In genomic region chr6:85904642-85905061, GRCm38 (mm10) we compare ENCODE assay signal across 8 mouse cellular contexts. TPM values are rescaled to one million over a fixed set of nuclear protein-coding genes. Genes with fewer than 3 reads are reported as not detected.
A peak's percentile ranks its signal among the peaks of the same experiment; 100 is the strongest.
DNase-seq lines count a peak whose midpoint lies in the region; ATAC-seq lines count a peak whose summit lies in the region.
"Not testable (repeated sequence)": the region's sequence is repeated elsewhere in the genome, so short reads cannot be mapped to it uniquely, and the experiment has no call there.

TSS of gene Nat8f4 (minus strand) at chr6:85904884.

- H3K27ac ChIP-seq in macrophage, result not testable (repeated sequence)

- peak within 1 kb of the TSS; percentile 5; the same call in 1 of the 2 replicates for H3K4me3 ChIP-seq in macrophage (ENCODE audit: inconsistent target)

- peak; percentile 87 for ATAC-seq in inflammation-experienced regulatory T-cells, adult 6 months

- intact Hi-C loops in gastrocnemius, postnatal 14 days (cut with DNase I; ENCODE audit: low total_unique reads), result loop anchor here (5.0 kb wide), 1 partner anchor 72 kb away; the partner anchor contains the start of gene Nat8

- H3K36me3 ChIP-seq in macrophage (ENCODE audit: inconsistent target), result not testable (repeated sequence)

- WGBS in macrophage (ENCODE audit: missing documents), result 53% methylated on average over 11 of the region's 20 CpGs

- DNase-seq in adrenal gland, adult 18-20 months (ENCODE audit: low spot score in 2 of 2), result peak; percentile 81 to 85
- DNase-seq in embryo, embryonic 10.5 days (ENCODE audit: low spot score), result peak; percentile 45
- DNase-seq in gastrocnemius, postnatal 14 days, result peak; percentile 73
- DNase-seq in left cerebral cortex, adult 8-10 months (ENCODE audit: low spot score in 2 of 2), result peak; percentile 70 to 92
- DNase-seq in right cerebral cortex, adult 2 months (ENCODE audit: low spot score in 2 of 2), result peak; percentile 80 to 89
- peak; percentile 41 for DNase-seq in urinary bladder, postnatal 10 days (ENCODE audit: low spot score)

- H3K79me2 ChIP-seq in macrophage (ENCODE audit: inconsistent target), result not testable (repeated sequence)

RNA-seq across cellular contexts. Expression of gene Nat8f4, which starts in this region (rescaled TPM):
- 1 to 10 TPM; 7.0 to 9.5 TPM for total RNA-seq in adrenal gland, adult 18-20 months (2021)
- total RNA-seq in gastrocnemius, postnatal 14 days (2021), result under 1 TPM; 0.33 to 0.74 TPM
- polyA plus RNA-seq in inflammation-experienced regulatory T-cells, adult 6 months (2017; shearing (Covaris generic)), result 1 to 10 TPM; 5.8 to 8.6 (median 6.7) TPM
- 1 to 10 TPM; 6.9 to 8.3 (median 7.7) TPM for total RNA-seq in left cerebral cortex, adult 8-10 months (2022)
- 1 to 10 TPM in 18 of 26 experiments, under 1 TPM in 6, not detected in 2; 0.25 to 3.7 (median 1.5) TPM for total RNA-seq in macrophage (2018; cell fraction: chromatin; rRNA removed)
- total RNA-seq in macrophage (2018; cell fraction: cytosol; rRNA removed), result under 1 TPM; 0.23 to 0.85 (median 0.48) TPM
- total RNA-seq in macrophage (2018; cell fraction: nucleus; rRNA removed), result 1 to 10 TPM in 14 of 26 experiments, under 1 TPM in 12; 0.17 to 3.2 (median 1.1) TPM
- 0.36 to 0.52 TPM (median 0.38 TPM) in 3 replicates for polyA plus RNA-seq in macrophage (2018)

Comparison
In these comparisons a context has a peak if more than half of its experiments do, and no peak if none do; other contexts are left out.
1. RNA of gene Nat8f4 (total RNA-seq): 7.0 to 9.5 TPM in adrenal gland, adult 18-20 months and 6.9 to 8.3 TPM in left cerebral cortex, adult 8-10 months; 0.33 to 0.74 TPM in gastrocnemius, postnatal 14 days; every median in the first group is over 4 times any median in the second.
2. Peak in DNase-seq in gastrocnemius, postnatal 14 days; RNA of the gene not detected or under 1 TPM.
3. Peak in every context shown above with its lines, with median percentiles within 50 percentile points of each other: DNase-seq.